Mouse (Mus musculus) thymus, adult 2 months (tissue): Measurements from ENCODE around the gene Rhbdf2.

ENCODE experiments used
- CTCF ChIP-seq: fragments of 200-500 bp; IDR thresholded peaks from 2 replicates; pipeline ENCODE4 v1.5.1; 2012; ENCODE audit warnings: mild to moderate bottlenecking, control low read depth, low read length, moderate library complexity, borderline replicate concordance; ENCODE audit not compliant: control insufficient read depth, poor library complexity, insufficient read depth; ENCODE audit errors: extremely low read depth
- POLR2A ChIP-seq: fragments of 200-500 bp; IDR thresholded peaks from 2 replicates; pipeline ENCODE4 v1.6.1; 2012; ENCODE audit warnings: mild to moderate bottlenecking, low read length, control low read depth, moderate library complexity; ENCODE audit not compliant: control insufficient read depth, poor library complexity, insufficient read depth; ENCODE audit errors: extremely low read depth

- TF ChIP-seq POLR2A (no peak), CTCF (no peak)
These were observed 16.7 kb downstream of the Rhbdf2 start for GRCm38 (mm10) chr11:116609965-116610630.
